Comparison of ENCODE assay signal across 26 mouse cellular contexts in genomic region chr15:6233621-6234020, GRCm38 (mm10).
DNase-seq lines count a peak whose midpoint lies in the region; ATAC-seq lines count a peak whose summit lies in the region.
"Had no signal": no experiment of that assay in that cellular context is flagged by ENCODE, and none has a peak within 500 bp of the region (broad histone marks: within the 10 kb centered on the region; RNA-seq: fewer than 3 reads in every experiment).

No protein-coding gene starts in this region.

- WGBS in forebrain, embryonic 12.5 days = 77% methylated on average over 3 of the region's 3 CpGs

- no peaks in the 10 kb centered on the region for H3K36me3 ChIP-seq in forebrain, embryonic 12.5 days (replicated peaks)
- H3K36me3 ChIP-seq: embryonic facial prominence, embryonic 10.5 days; embryonic facial prominence, embryonic 12.5 days; G1E had no signal

- H3K4me1 ChIP-seq in forebrain, embryonic 12.5 days = no peaks in the 10 kb centered on the region

- intact Hi-C loops in heart, postnatal 25 days (cut with DNase I) = no loop called here

- no peak overlapping the region for H3K4me2 ChIP-seq in forebrain, embryonic 12.5 days
- H3K4me2 ChIP-seq: embryonic facial prominence, embryonic 12.5 days had no signal

- H3K27me3 ChIP-seq in forebrain, embryonic 12.5 days = no peaks in the 10 kb centered on the region
- H3K27me3 ChIP-seq: CH12.LX; embryonic facial prominence, embryonic 12.5 days; Patski had no signal

- H3K9me3 ChIP-seq in forebrain, embryonic 12.5 days = no peaks in the 10 kb centered on the region
- H3K9me3 ChIP-seq: embryonic facial prominence, embryonic 10.5 days; embryonic facial prominence, embryonic 12.5 days; G1E had no signal

- no peak overlapping the region for H3K4me3 ChIP-seq in forebrain, embryonic 12.5 days (replicated peaks)
- H3K4me3 ChIP-seq: embryonic facial prominence, embryonic 10.5 days; embryonic facial prominence, embryonic 12.5 days had no signal

- no peak overlapping the region for H3K9ac ChIP-seq in forebrain, embryonic 12.5 days
- H3K9ac ChIP-seq: embryonic facial prominence, embryonic 12.5 days; forebrain, postnatal 0 days had no signal

- no peak overlapping the region for H3K27ac ChIP-seq in forebrain, embryonic 12.5 days
- H3K27ac ChIP-seq: embryonic facial prominence, embryonic 10.5 days; embryonic facial prominence, embryonic 12.5 days had no signal

- DNase-seq in heart, adult 11 months = peak; percentile 69
- no peak for DNase-seq in heart, postnatal 25 days (ENCODE audit: low spot score)
- DNase-seq in urinary bladder, postnatal 14 days (ENCODE audit: low spot score) = peak; percentile 41
- no peak for DNase-seq in urinary bladder, postnatal 10 days (ENCODE audit: low spot score)
- peak; percentile 78 for DNase-seq in gonadal fat pad, adult 2 months (ENCODE audit: low read depth)
- DNase-seq in kidney, postnatal 10 days = no peak
- DNase-seq: adrenal gland, adult 8-10 months; adrenal gland, postnatal 14 days; adrenal gland, postnatal 36 days; B cell, adult 2 months; cerebellum, adult 11-12 months; cerebellum, adult 2 months; cerebellum, adult 9-10 months; cerebellum, postnatal 10 days; cerebellum, postnatal 25 days; forebrain, postnatal 0 days had no signal

- ATAC-seq in erythroid progenitor cell, adult 5-6 weeks (replicated peaks; ENCODE audit: low FRiP score, poor library complexity, severe bottlenecking) = 0 out of 2 replicates have a peak, but pooled peaks have one; percentile 32
- ATAC-seq in forebrain, embryonic 12.5 days (ENCODE audit: low FRiP score) = no peak
- ATAC-seq: activated CD4-positive, CD25-positive, alpha-beta regulatory T cell, adult 4 months; CD4-positive, CD25-positive, alpha-beta regulatory T cell, adult 4 months; forebrain, embryonic 14.5 days; forebrain, postnatal 0 days; Patski had no signal

Comparison
In these comparisons a context has a peak if more than half of its experiments do, and no peak if none do; other contexts are left out.
1. DNase-seq: peak in heart, adult 11 months (single experiment), urinary bladder, postnatal 14 days (single experiment) and gonadal fat pad, adult 2 months (single experiment); none in heart, postnatal 25 days (single experiment), urinary bladder, postnatal 10 days (single experiment) and kidney, postnatal 10 days (single experiment).